13 mouse cellular contexts compared by ENCODE assay signal in the genomic region with DNA sequence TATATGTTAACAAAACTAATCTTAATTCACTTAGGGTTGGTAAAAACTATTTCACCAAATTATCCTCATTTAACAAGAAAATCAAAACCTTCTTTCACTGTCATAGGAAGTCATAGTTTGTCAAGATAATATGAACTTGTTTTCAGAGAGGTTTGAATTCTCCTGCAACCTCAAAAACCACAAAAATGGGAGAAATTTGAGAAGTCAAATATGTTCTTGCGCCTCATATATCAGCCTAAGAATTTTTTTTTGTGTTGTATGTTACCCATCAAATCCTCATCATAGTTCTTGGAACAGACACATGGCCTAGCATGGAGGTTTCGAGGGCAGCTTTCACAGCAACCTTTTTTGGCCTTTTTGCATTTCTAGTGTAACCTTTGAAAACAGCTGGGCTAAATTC.
"Had no signal": no experiment of that assay in that cellular context is flagged by ENCODE, and none has a peak within 500 bp of the region (broad histone marks: within the 10 kb centered on the region; RNA-seq: fewer than 3 reads in every experiment).

No protein-coding gene starts in this region.

- ATAC-seq: intestine, postnatal 0 days; liver, postnatal 0 days; midbrain, embryonic 16.5 days had no signal

- H3K27ac ChIP-seq: kidney, embryonic 15.5 days; layer of hippocampus, adult 2 months; limb, embryonic 12.5 days; liver, embryonic 13.5 days; lung, embryonic 15.5 days; midbrain, embryonic 12.5 days; neural tube, embryonic 15.5 days had no signal

- H3K36me3 ChIP-seq: kidney, embryonic 15.5 days; limb, embryonic 12.5 days; liver, embryonic 13.5 days; lung, embryonic 15.5 days; midbrain, embryonic 12.5 days; neural tube, embryonic 15.5 days had no signal

- H3K9me3 ChIP-seq: kidney, embryonic 15.5 days; limb, embryonic 12.5 days; liver, embryonic 13.5 days; lung, embryonic 15.5 days; midbrain, embryonic 12.5 days; neural tube, embryonic 15.5 days had no signal

- H3K4me2 ChIP-seq: kidney, embryonic 15.5 days; limb, embryonic 12.5 days; liver, embryonic 13.5 days; lung, embryonic 15.5 days; midbrain, embryonic 12.5 days; neural tube, embryonic 15.5 days had no signal

- H3K4me3 ChIP-seq: kidney, embryonic 15.5 days; layer of hippocampus, adult 2 months; limb, embryonic 12.5 days; liver, embryonic 13.5 days; lung, embryonic 15.5 days; midbrain, embryonic 12.5 days; neural tube, embryonic 15.5 days had no signal

- H3K27me3 ChIP-seq: kidney, embryonic 15.5 days; limb, embryonic 12.5 days; liver, embryonic 13.5 days; lung, embryonic 15.5 days; midbrain, embryonic 12.5 days; neural tube, embryonic 15.5 days had no signal

- H3K9ac ChIP-seq: kidney, embryonic 15.5 days; limb, embryonic 12.5 days; liver, embryonic 13.5 days; liver, postnatal 0 days; lung, embryonic 15.5 days; midbrain, embryonic 12.5 days; neural tube, embryonic 15.5 days had no signal

- DNase-seq: liver; liver, embryonic 13.5 days; liver, postnatal 0 days; thymus, adult 18-20 months; thymus, postnatal 14 days had no signal

- H3K4me1 ChIP-seq: kidney, embryonic 15.5 days; limb, embryonic 12.5 days; liver, embryonic 13.5 days; lung, embryonic 15.5 days; neural tube, embryonic 15.5 days had no signal
